Mouse (Mus musculus): ENCODE measurements around the gene Mylk3.
A peak's percentile ranks its signal among the peaks of the same experiment; 100 is the strongest.

DNA sequence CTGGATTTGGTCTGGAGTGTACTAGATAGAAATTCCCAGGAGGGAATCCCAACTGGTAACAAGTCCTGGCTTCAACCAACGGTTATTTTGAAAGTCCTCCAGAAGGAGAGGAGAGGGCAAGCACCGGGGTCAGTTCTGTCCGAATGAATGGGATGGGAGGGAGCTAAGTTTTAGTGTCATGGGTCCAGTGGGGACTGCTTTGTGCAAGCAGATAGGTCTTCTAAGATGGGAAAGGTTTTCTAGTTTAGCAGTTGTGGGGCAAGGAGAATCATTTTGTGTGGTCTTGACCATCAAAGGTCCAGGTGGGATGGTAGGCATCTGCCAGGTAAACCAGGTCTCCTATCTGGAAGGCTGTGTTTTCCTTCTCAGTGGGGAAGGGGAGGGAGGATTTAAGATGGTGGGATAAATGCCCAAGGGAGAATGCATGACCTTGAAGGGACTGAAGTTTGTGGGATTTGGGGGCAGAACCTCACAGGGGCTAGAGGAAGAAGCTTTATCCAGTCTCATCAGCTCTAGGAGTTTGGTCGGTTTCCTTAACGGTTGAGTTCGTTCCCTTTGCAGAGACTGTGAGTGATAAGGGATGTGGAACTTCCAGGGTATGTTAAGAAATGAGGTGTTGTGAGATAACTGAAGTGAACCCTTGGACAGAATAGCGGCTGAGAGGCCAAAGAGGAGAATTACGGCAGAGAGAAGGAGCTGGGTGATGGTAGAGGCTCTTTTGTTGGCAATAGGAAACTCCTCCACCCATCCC, 9.7 kb upstream of the Mylk3 start:
- TF ChIP-seq CTCF (IDR thresholded peaks at IDR 0.05; ENCODE audit: low read depth, low read length), result no peak
- 0 out of 2 replicates have a peak, but pooled peaks have one; percentile 42 for TF ChIP-seq TAL1 (conservative IDR thresholded peaks at IDR 0.05; ENCODE audit: low read depth, low read length)
- TF ChIP-seq POLR2AphosphoS5 (IDR thresholded peaks at IDR 0.05; ENCODE audit: insufficient replicate concordance, low read depth, low read length), result no peak
- no peak for TF ChIP-seq GATA1 (IDR thresholded peaks at IDR 0.05; ENCODE audit: borderline replicate concordance, low read length)
- TF ChIP-seq GATA2 (IDR thresholded peaks at IDR 0.05; ENCODE audit: borderline replicate concordance, low read depth, low read length), result no peak

All from G1E (cell line).